Mouse (Mus musculus) intestine, embryonic 14.5 days (tissue): ENCODE measurements around the gene Cfap44. TPM values are rescaled to one million over a fixed set of nuclear protein-coding genes. Genes with fewer than 3 reads are reported as not detected.

Experiments
- ATAC-seq: fragments of 200-750 bp; cut with Nextera tagmentation; replicated peaks from 2 replicates; pipeline ENCODE4 v1.8.0; 2017; ENCODE audit warnings: low read depth, moderate number of reproducible peaks, moderate TSS enrichment, moderate library complexity; ENCODE audit not compliant: low FRiP score, low TSS enrichment
- DNase-seq: peaks from one replicate; pipeline ENCODE4 v3.0.0-alpha.2; 2018; ENCODE audit warnings: low spot score
- H3K27ac ChIP-seq: fragments of 300-500 bp; sonication (generic); 2 replicates; pipeline ENCODE4 v1.5.1; 2014; ENCODE audit warnings: low read depth, mild to moderate bottlenecking, control low read depth
- H3K27me3 ChIP-seq: fragments of 300-500 bp; sonication (generic); replicated peaks from 2 replicates; pipeline ENCODE4 v1.6.1; 2014; ENCODE audit warnings: low read length, control low read depth; ENCODE audit not compliant: control insufficient read depth, insufficient read depth
- H3K36me3 ChIP-seq: fragments of 300-500 bp; sonication (generic); 2 replicates; pipeline ENCODE4 v1.6.1; 2014; ENCODE audit warnings: low read length, control low read depth; ENCODE audit not compliant: control insufficient read depth, insufficient read depth
- H3K4me1 ChIP-seq: fragments of 300-500 bp; sonication (generic); replicated peaks from 2 replicates; pipeline ENCODE4 v1.6.1; 2014; ENCODE audit warnings: low read length, control low read depth, mixed read lengths; ENCODE audit not compliant: control insufficient read depth, insufficient read depth
- H3K4me2 ChIP-seq: fragments of 300-500 bp; sonication (generic); 2 replicates; pipeline ENCODE4 v1.6.1; 2014; ENCODE audit warnings: low read length
- H3K4me3 ChIP-seq: fragments of 300-500 bp; sonication (generic); 2 replicates; pipeline ENCODE4 v1.5.1; 2014; ENCODE audit warnings: low read depth, low read length, control low read depth, mixed read lengths
- H3K9ac ChIP-seq: fragments of 300-500 bp; sonication (generic); 2 replicates; pipeline ENCODE4 v1.6.1; 2014; ENCODE audit warnings: mild to moderate bottlenecking, low read length
- H3K9me3 ChIP-seq: fragments of 300-500 bp; sonication (generic); 2 replicates; pipeline ENCODE4 v1.6.1; 2016; ENCODE audit warnings: low read length, control low read depth; ENCODE audit not compliant: control insufficient read depth
- WGBS: fragments of 180-500 bp; shearing (Covaris S2); extraction: QIAGEN DNeasy Blood & Tissue Kit; methylation state at CpG from one replicate; pipeline ENCODE4 v1.1.7; 2014; 5-methylcytosine and 5-hydroxymethylcytosine counted together
- polyA plus RNA-seq: library from polyadenylated mRNA; unstranded; fragments of >200 nt; fragmentation: Nextera tagmentation; extraction: Ambion mirVana; gene quantifications from 2 replicates; pipeline ENCODE4 v1.2.1, GENCODE M21; 2014

Gene Cfap44
- polyA plus RNA-seq, 1 experiment from 2014 or later: 0.42 TPM

DNA sequence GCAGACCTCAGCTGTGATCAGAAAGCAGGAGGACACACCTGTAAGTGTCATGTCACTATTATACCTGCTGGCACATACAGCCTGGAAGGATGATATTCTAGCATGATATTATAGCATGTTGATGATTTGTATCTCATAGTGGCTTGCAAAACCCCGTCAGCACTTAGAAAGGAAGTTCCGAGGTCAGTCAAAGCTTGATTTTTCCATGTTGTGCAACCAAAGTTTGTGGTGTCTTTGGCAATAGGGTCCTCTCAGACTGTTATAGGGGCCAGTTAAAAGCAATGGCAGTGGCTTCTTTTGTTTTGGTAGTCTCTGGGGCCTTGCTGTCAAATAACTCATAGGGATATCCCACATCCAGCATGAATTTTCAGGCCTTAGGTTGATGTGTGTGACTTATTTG is 63.3 kb downstream of the Cfap44 start:
- no peaks in the 10 kb centered on the region for H3K27me3 ChIP-seq
- ATAC-seq: no peak

DNA sequence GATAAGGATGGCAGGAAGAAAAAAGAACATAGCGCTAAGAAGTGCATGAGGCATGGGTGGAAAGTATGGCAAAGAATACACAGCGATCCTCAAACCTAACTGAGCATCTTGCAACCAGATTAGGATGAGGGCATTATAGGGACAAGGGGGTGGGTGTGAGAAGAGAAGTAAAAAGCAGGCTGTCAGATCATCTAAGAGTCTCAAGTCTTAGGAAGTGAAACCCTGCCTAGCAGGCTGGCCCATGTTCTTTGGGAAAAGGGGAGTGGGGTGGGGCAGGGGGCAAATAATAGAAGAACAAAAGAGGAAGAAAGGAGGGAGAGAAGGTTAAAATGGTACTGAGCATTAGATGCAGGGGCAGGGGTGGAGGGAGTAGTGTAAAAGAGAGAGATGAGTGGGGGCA is 64.2 kb downstream of the Cfap44 start:
- no peaks in the 10 kb centered on the region for H3K36me3 ChIP-seq
- no peaks in the 10 kb centered on the region for H3K9me3 ChIP-seq

More for the DNA sequence above, 63.3 kb downstream of the Cfap44 start:
- Histone ChIP-seq H3K9ac (no peak overlapping the region), H3K36me3 (no peaks in the 10 kb centered on the region), H3K4me3 (no peak overlapping the region), H3K4me2 (no peak overlapping the region), H3K27ac (no peak overlapping the region), H3K4me1 (no peaks in the 10 kb centered on the region), H3K9me3 (no peaks in the 10 kb centered on the region)
- WGBS: 91% methylated on average over 2 of the region's 2 CpGs
- DNase-seq: peak; percentile 33

GRCm38 (mm10) chr16:44460922-44461321 is 66.3 kb downstream of the Cfap44 start:
- no peak overlapping the region for H3K4me2 ChIP-seq
- H3K36me3 ChIP-seq: no peaks in the 10 kb centered on the region
- no peaks in the 10 kb centered on the region for H3K27me3 ChIP-seq
- 71% methylated on average over 5 of the region's 5 CpGs for WGBS
- H3K9ac ChIP-seq: no peak overlapping the region
- H3K4me1 ChIP-seq: no peaks in the 10 kb centered on the region
- no peak overlapping the region for H3K4me3 ChIP-seq
- H3K9me3 ChIP-seq: no peaks in the 10 kb centered on the region
- no peak for ATAC-seq
- DNase-seq: no peak
- H3K27ac ChIP-seq: no peak overlapping the region

More for the DNA sequence above, 64.2 kb downstream of the Cfap44 start:
- WGBS: 90% methylated on average over 2 of the region's 2 CpGs
- Histone ChIP-seq H3K27ac (no peak overlapping the region), H3K4me1 (no peaks in the 10 kb centered on the region), H3K27me3 (no peaks in the 10 kb centered on the region), H3K9ac (no peak overlapping the region), H3K4me2 (no peak overlapping the region), H3K4me3 (no peak overlapping the region)
- DNase-seq: no peak
- no peak for ATAC-seq

- no peaks in the 10 kb centered on the region for H3K4me1 ChIP-seq
- no peak overlapping the region for H3K9ac ChIP-seq
- H3K36me3 ChIP-seq: no peaks in the 10 kb centered on the region
- DNase-seq (peak; percentile 27), ATAC-seq (no peak)
- no peak overlapping the region for H3K27ac ChIP-seq
- H3K27me3 ChIP-seq: no peaks in the 10 kb centered on the region
- H3K9me3 ChIP-seq: no peaks in the 10 kb centered on the region
- no peak overlapping the region for H3K4me3 ChIP-seq
- WGBS: 84% methylated on average over 14 of the region's 14 CpGs
- H3K4me2 ChIP-seq: no peak overlapping the region
Observed at GRCm38 (mm10) chr16:44475281-44475680, 80.7 kb downstream of the Cfap44 start.

GRCm38 (mm10) chr16:44475682-44476375 is 81.2 kb downstream of the Cfap44 start:
- H3K4me2 ChIP-seq: no peak overlapping the region
- H3K9ac ChIP-seq: no peak overlapping the region
- no peak overlapping the region for H3K27ac ChIP-seq
- ATAC-seq (no peak), DNase-seq (no peak)
- no peaks in the 10 kb centered on the region for H3K27me3 ChIP-seq
- H3K9me3 ChIP-seq: no peaks in the 10 kb centered on the region
- no peaks in the 10 kb centered on the region for H3K36me3 ChIP-seq
- 88% methylated on average over 11 of the region's 11 CpGs for WGBS
- H3K4me3 ChIP-seq: no peak overlapping the region
- H3K4me1 ChIP-seq: 0 out of 2 replicates have a peak, but pooled peaks cover 3% of the 10 kb centered on the region

DNA sequence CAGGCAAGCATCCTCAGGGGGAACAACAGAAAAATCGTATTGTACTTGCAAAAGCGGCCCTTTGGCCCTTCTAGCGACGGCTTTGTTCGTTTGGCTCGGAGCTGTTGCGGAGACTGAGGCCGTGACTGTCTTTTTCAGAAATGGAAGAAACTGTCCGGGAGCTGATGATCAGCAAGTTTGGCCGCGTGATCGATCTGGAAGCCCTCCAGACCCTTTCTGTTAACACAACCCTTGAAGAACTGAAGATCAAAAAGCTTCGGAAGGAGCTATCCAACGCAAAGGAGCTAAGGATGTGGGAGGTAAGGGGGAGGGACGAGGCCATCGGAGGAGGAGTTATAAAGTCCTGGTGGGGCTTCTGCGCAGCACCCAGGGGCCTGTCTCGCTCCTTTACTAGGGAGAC is 84.2 kb downstream of the Cfap44 start:
- H3K9me3 ChIP-seq: no peaks in the 10 kb centered on the region
- H3K4me2 ChIP-seq: 0 out of 2 replicates have a peak overlapping the region, but pooled peaks have one; percentile 2
- ATAC-seq (no peak), DNase-seq (peak; percentile 48)
- no peak overlapping the region for H3K4me3 ChIP-seq
- H3K9ac ChIP-seq: no peak overlapping the region
- no peaks in the 10 kb centered on the region for H3K27me3 ChIP-seq
- H3K27ac ChIP-seq: no peak overlapping the region
- H3K36me3 ChIP-seq: no peaks in the 10 kb centered on the region
- 38% methylated on average over 18 of the region's 18 CpGs for WGBS
- H3K4me1 ChIP-seq: peaks cover 8% of the 10 kb centered on the region; the same call in 1 of the 2 replicates

DNA sequence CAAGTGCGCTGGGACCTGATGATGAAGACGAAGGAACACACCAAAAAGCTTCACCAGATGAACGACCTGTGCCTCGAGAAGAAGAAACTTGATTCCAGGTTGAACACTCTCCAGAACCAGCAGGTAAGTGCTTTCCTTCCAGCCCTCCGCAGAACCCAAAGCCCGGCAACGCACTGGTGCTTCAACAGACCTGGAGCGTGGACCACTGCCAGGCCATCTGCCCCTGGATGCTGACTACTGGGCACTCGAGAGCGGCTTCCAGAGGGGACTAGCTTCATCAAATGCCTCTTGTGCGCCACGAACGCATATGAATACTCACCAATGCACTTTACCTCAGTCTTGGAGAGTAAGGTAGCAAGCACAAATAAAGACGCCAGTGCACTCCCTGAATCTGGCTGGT is 85.3 kb downstream of the Cfap44 start:
- H3K27me3 ChIP-seq: no peaks in the 10 kb centered on the region
- 85% methylated on average over 14 of the region's 14 CpGs for WGBS
- H3K4me2 ChIP-seq: no peak overlapping the region
- peak; percentile 48 for DNase-seq
- H3K4me1 ChIP-seq: peaks cover 8% of the 10 kb centered on the region; the same call in 1 of the 2 replicates
- H3K9me3 ChIP-seq: no peaks in the 10 kb centered on the region
- H3K9ac ChIP-seq: no peak overlapping the region
- H3K27ac ChIP-seq: no peak overlapping the region
- H3K36me3 ChIP-seq: no peaks in the 10 kb centered on the region
- H3K4me3 ChIP-seq: no peak overlapping the region
- ATAC-seq: no peak

GRCm38 (mm10) chr16:44480616-44481015 is 86.0 kb downstream of the Cfap44 start:
- Histone ChIP-seq H3K27ac (no peak overlapping the region), H3K9me3 (no peaks in the 10 kb centered on the region), H3K9ac (no peak overlapping the region), H3K4me3 (no peak overlapping the region), H3K27me3 (no peaks in the 10 kb centered on the region), H3K36me3 (0 out of 2 replicates have a peak, but pooled peaks cover 3% of the 10 kb centered on the region), H3K4me1 (peaks cover 8% of the 10 kb centered on the region; the same call in 1 of the 2 replicates), H3K4me2 (no peak overlapping the region)
- ATAC-seq: no peak; the same call in 1 of the 2 replicates
- DNase-seq: no peak
- WGBS: 41% methylated on average over 7 of the region's 7 CpGs
